Mouse (Mus musculus) ES-Bruce4 (cell line): ENCODE results near the gene Pde10a. TPM values are rescaled to one million over a fixed set of nuclear protein-coding genes. Genes with fewer than 3 reads are reported as not detected.

Source experiments
- H3K27ac ChIP-seq: 2 replicates; pipeline ENCODE4 v1.5.1; 2012; ENCODE audit warnings: low read length, inconsistent platforms; ENCODE audit not compliant: insufficient read depth
- H3K27me3 ChIP-seq: 2 replicates; pipeline ENCODE4 v1.6.1; 2012; ENCODE audit warnings: mild to moderate bottlenecking, low read length, inconsistent platforms; ENCODE audit not compliant: control insufficient read depth, poor library complexity, insufficient read depth, severe bottlenecking
- H3K36me3 ChIP-seq: 2 replicates; pipeline ENCODE4 v1.6.1; 2012; ENCODE audit warnings: inconsistent platforms, mild to moderate bottlenecking, low read length, moderate library complexity; ENCODE audit not compliant: control insufficient read depth, poor library complexity, insufficient read depth, severe bottlenecking
- H3K4me1 ChIP-seq: one replicate; pipeline ENCODE4 v1.8.1; 2011; ENCODE audit warnings: low read length; ENCODE audit not compliant: control insufficient read depth, insufficient read depth
- H3K4me3 ChIP-seq: 2 replicates; pipeline ENCODE4 v1.5.1; 2011; ENCODE audit warnings: low read depth, mild to moderate bottlenecking, low read length
- H3K9ac ChIP-seq: 2 replicates; pipeline ENCODE4 v1.6.1; 2012; ENCODE audit warnings: low read depth, mild to moderate bottlenecking, inconsistent platforms; ENCODE audit not compliant: poor library complexity, severe bottlenecking
- H3K9me3 ChIP-seq: replicated peaks from 2 replicates; pipeline ENCODE4 v1.6.1; 2012; ENCODE audit warnings: mild to moderate bottlenecking, low read length, inconsistent platforms; ENCODE audit not compliant: control insufficient read depth, poor library complexity, insufficient read depth, severe bottlenecking
- CTCF ChIP-seq: IDR thresholded peaks from one replicate; pipeline ENCODE4 v1.8.1; 2011; ENCODE audit warnings: low read depth, low read length
- EP300 ChIP-seq: IDR thresholded peaks from 2 replicates; pipeline ENCODE4 v1.6.1; 2011; ENCODE audit warnings: low read depth, low read length; ENCODE audit not compliant: insufficient read depth
- POLR2A ChIP-seq: IDR thresholded peaks from one replicate; pipeline ENCODE4 v1.8.1; 2011; ENCODE audit warnings: low read length; ENCODE audit not compliant: insufficient read depth
- polyA plus RNA-seq: library from polyadenylated mRNA; stranded (reverse); fragments of >200 nt; gene quantifications from 2 replicates; pipeline ENCODE4 v1.2.4, GENCODE M21; 2011; ENCODE audit warnings: low read depth; ENCODE audit not compliant: missing spikeins, insufficient read depth, insufficient read length

Gene Pde10a
- polyA plus RNA-seq, 1 experiment = 2.7 TPM

DNA sequence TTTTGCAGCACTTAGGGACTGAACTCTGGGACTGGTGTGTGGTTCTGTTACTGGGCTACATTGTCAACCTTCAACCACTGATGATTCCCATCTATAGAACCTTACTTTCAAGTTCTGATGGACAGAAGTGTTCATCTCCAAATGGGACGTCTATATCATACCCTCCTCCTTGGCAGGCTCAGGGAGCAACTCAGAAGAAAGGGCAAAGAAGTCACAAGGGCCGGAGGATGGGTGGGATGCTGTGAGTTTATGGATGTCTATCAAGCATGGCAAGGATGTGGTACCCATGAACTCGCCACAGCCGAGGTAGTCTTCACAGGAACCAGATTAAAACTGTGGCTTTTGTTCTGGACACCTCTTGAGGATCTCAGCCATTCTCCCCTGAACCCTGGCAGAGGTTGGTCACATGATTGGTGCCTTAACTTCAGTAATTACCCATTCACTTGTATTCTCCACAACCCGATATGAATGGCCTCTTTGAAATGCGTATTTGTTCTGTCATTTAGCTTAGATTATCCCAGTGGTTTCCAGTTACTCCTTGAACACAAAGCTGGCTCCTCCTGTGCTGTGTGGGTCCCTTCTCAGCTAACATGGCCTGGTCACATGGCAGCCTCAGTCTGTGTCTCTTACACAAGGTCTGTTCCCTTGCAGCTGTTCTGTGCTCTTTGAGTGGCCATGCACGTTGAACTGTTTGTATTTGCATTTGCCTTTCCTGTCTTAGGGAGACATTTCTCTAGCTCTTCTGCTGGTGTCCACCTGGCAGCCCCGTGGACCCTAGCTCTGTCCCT, 510.6 kb downstream of the Pde10a start:
- H3K27me3 ChIP-seq = no peaks in the 10 kb centered on the region; the same call in 1 of the 2 replicates
- H3K36me3 ChIP-seq = no peaks in the 10 kb centered on the region
- no peak overlapping the region for H3K27ac ChIP-seq
- H3K4me3 ChIP-seq = no peak overlapping the region
- H3K9me3 ChIP-seq = peaks cover 9% of the 10 kb centered on the region; the same call in 1 of the 2 replicates
- no peak overlapping the region for H3K9ac ChIP-seq
- H3K4me1 ChIP-seq = no peaks in the 10 kb centered on the region
- no peak for TF ChIP-seq CTCF
- TF ChIP-seq POLR2A = no peak
- no peak for TF ChIP-seq EP300

Other genes starting within 250 kb of the Pde10a start
- 6.7 and 10.3 TPM in 2 replicates for gene Mpc1, start 242.5 kb upstream of the Pde10a start, polyA plus RNA-seq
- gene Sft2d1, start 214.3 kb upstream of the Pde10a start, polyA plus RNA-seq = 33.8 and 48.6 TPM in 2 replicates
- 0.61 and 0.81 TPM in 2 replicates for gene Prr18, start 187.9 kb upstream of the Pde10a start, polyA plus RNA-seq
- 0.44 and 0.81 TPM in 2 replicates for gene T2, start 169.4 kb upstream of the Pde10a start, polyA plus RNA-seq
- 11.4 and 12.5 TPM in 2 replicates for gene T, start 90.9 kb upstream of the Pde10a start, polyA plus RNA-seq
- gene Gm17087, start 41.6 kb downstream of the Pde10a start, polyA plus RNA-seq = 0.82 TPM in 1 of 2 replicates, not detected in the other